Mouse (Mus musculus): ENCODE results near the gene Vwa5b1.

Gene Vwa5b1

DNA sequence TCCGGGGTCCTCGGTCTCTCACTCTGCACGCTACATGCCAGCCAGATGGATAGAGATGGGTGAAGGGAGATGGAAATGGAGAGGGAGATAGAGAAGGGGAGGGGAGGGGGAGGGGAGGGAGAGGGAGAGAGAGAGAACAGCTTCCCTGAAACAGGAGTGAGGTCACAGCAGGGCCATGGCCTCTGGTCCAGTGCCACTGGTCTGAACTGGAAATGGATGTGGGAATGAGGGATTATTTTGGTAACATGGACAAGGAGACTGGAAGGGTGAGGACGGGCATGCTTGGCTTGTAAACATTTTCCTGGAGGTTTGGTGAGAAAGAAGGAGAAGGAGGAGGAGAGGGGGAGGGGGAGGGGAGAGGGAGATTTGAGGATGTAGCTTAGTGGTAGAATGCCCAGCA, 59.0 kb downstream of the Vwa5b1 start:
- DNase-seq (ENCODE audit: low spot score in 2 of 2): no peak

DNA sequence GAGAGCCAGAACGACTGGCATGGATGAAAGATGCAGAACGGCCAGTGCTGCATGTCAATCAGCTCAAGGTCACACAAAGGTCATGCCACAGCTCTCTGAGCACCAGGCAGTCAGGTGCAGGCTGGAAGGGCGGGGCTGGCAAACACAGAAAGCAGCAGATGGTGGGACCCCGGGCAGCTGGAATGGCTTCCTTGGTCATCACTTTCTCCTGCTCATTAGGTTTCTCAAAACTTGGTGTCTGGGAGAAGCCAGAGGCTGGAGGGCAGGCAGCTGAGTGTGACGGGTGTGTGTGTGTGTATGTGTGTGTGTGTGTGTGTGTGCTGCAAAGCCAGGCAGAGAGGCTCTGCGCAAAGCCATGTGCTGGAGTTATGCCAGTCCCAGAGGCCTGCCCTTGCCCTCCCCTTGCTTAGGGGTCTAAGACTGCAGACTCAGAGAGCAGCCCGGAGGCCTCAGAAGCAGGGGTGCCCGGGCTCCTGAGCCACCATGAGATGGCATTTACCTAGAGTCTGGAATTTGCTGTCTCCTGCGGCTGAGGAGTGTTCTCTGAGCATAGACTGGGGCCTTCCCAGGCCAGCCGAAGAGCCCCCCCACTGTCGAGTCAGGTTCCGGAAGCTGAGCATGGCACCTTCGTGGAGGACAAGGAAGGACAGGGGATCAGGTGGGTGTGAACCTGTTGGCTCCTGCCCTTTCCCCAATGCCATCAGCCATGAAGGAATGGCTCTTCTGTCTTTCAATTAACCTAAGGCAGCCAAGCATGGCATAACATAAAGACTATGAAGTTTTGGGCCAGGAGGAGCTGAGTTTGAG, 60.7 kb downstream of the Vwa5b1 start:
- no peak for DNase-seq (ENCODE audit: low spot score in 2 of 2)

DNA sequence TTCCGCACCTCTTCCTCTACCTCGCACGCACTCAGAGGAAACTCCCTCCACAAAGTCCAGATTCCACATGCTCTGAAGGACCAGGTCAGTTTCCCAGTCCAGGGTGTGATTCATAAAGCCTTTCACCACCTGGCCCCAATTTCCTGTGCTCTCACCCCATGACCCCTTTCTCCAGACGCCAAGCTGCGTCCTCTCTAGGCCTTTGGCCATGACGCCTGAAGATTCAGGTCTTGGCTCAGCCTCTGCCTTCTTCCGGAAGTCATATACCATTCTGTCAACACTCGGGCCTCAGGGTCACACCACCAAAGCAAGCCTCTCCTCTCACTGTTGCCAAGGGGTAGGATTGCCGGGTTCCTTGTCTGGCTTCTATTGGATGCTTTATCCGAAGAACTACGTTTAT, 65.8 kb downstream of the Vwa5b1 start:
- DNase-seq (ENCODE audit: low spot score in 2 of 2): no peak

DNA sequence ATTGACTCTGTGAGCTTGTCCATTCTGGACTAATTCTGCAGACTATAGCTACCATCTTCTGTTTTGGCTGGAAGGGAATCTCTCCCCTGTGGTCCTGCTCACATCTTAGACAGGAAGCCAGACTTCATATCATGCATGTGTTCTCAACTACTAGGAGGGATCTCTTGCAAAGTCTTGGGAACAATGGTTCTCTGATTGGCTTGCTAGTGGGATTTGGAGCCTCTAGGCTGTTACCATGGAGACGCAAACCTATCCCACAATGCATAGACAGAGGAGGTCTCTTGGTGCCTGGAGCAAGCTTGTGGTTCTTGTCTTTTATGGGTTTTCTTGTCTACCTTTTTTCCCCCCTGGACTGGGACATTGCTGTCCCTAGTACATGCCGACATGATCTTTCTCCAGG, 67.4 kb downstream of the Vwa5b1 start:
- no peak for DNase-seq (ENCODE audit: low spot score in 2 of 2)

- DNase-seq (ENCODE audit: low spot score in 2 of 2): peak in 1 of 2 experiments; percentile 90
These were observed 73.7 kb downstream of the Vwa5b1 start for GRCm38 (mm10) chr4:138561986-138562385.

- peak in 1 of 2 experiments; percentile 60 for DNase-seq (ENCODE audit: low spot score in 2 of 2)
These were observed 80.2 kb downstream of the Vwa5b1 start for GRCm38 (mm10) chr4:138555531-138555930.

DNA sequence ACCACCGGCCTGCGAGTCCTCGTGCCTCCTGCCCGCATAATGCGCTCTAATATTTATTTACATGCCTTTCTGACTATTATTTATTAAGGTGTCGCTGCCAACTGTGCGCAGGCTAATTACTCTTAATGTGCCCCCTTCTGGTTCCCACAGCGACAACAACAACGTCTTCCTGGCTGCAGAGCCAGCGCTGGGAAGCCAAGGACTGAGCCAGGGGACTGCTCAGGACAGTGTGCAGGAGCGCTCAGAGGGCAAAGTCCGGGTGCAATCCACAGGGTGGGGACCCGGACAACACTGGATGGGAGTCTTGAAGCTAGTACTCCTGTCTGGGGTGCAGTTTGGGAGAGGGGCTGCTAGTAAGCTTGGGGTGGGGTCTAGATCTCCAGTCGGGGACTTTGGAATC, 80.8 kb downstream of the Vwa5b1 start:
- no peak for DNase-seq (ENCODE audit: low spot score in 2 of 2)

DNA sequence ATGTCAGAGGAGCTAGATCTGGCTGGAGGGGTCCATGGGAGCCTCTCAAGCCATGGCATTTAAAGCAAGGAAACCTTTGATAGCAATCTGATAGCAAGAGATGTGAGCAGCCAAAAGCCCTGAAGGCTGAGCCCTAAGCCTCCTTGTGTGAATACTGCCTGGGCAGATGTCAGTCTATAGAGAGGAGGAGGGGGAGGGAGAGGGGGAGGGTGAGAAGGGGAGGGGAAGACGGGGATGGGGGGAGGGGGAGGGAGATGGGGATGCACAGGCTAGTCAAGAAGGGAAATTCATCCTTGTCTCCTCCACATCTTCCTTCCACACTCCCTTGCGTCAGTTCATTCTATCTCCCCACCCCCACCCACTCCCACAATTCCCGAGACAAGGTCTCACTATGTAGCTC, 81.4 kb downstream of the Vwa5b1 start:
- DNase-seq (ENCODE audit: low spot score in 2 of 2): no peak

GRCm38 (mm10) chr4:138553516-138553933, 82.2 kb downstream of the Vwa5b1 start:
- DNase-seq (ENCODE audit: low spot score in 2 of 2): peak in 1 of 2 experiments; percentile 49

GRCm38 (mm10) chr4:138553116-138553515, 82.6 kb downstream of the Vwa5b1 start:
- DNase-seq (ENCODE audit: low spot score in 2 of 2): no peak

DNA sequence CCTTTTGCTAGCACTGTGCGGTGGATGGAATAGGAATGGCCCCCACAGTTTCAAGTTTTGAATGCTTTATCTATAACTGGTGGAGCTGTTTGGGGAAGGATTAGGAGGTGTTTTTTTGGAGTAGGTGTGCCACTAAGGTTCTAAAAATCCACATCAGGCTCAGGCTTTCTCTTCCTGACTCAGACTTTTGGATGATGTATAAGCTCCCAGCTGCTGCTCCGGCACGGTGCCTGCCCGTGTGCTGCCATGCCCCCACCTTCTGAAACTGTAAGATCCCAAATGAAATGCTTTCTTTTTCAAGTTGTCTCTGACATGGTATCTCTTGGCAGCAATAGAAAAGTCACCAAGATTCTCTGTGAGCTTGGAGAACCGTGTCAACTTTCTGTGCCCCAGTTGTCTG, 84.1 kb downstream of the Vwa5b1 start:
- peak in 1 of 2 experiments; percentile 59 for DNase-seq (ENCODE audit: low spot score in 2 of 2)

- DNase-seq (ENCODE audit: low spot score in 2 of 2): no peak
These were observed 85.1 kb downstream of the Vwa5b1 start for GRCm38 (mm10) chr4:138550557-138550956.

DNA sequence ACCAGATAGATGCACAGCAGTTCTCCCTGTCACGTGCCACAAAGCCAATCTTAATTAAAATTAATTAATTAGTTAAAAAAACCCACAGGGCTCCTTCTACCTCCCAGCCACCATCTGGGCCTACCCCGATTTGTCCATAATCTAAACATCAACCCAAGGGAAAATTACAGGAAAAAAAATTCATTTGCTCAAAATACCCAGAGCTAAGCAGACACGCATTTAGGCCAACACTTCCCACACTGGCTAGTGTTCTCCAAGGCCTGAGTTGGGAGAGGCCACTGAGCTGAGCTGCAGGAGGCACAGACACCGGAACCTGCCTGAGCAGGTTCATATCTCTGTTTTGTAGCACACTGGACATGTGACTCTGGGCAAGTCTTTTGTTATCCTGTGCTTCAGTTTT, 86.7 kb downstream of the Vwa5b1 start:
- DNase-seq (ENCODE audit: low spot score in 2 of 2): no peak

DNA sequence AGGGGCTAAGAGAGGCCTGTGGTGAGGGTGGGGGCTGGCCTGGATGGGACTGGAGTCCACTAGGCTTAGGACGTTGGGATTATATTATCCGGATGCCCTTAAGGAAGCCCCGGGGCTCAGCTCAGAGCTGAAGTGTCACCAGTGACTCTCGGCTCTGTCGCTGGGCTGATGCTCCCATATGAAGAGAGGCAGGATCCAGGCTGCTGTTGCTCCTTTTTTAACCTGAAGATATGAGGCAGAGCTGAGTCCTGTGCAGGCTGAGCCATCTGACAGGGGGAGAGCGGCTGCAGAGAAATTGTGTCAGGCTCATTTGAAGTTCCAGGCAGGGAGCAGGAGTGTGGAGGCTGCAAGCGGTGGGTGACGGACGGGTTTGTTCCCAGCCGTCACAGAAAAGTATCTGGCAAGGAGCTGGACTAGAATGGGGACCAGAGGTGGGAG, 87.5 kb downstream of the Vwa5b1 start:
- peak; percentile 69 to 76 for DNase-seq (ENCODE audit: low spot score in 2 of 2)

- DNase-seq (ENCODE audit: low spot score in 2 of 2): no peak
These were observed 88.1 kb downstream of the Vwa5b1 start for GRCm38 (mm10) chr4:138547556-138547955.

DNA sequence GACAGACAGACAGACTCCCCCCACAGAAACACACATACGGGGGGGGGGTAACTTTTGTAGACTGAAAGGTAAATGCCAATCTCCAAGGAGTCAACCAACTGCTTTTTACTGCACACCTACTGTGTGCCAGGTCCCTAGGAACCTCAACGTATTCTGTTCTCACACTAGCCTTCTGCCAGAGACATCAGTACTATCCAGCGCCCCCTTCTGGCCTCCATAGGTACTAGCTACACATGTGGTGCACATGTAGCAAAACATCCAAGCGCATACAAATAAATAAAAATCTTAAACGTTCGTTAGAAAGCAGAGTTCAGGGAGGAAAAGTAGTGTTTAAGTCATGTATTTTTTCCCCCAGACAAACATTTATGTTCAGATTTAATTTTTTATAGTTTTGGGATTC, 88.6 kb downstream of the Vwa5b1 start:
- no peak for DNase-seq (ENCODE audit: low spot score in 2 of 2)

DNA sequence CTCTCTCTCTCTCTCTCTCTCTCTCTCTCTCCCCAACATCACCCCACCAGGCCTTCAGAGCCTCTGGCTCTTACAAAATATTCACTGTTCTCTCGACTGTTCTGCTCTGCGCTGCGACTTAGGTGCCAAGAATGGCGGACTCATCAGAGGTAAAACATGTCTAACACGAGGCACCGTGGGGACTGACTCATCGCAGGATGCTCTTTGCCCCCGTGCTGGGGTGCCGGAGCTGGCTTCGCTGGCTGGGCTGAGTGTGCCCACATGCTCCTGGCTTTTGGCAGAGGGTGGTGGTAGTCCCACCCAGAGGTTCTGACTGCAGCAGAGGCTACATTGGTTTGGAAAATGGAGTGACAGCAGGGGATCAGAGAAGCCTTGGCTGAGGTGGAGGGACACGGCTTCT, 89.4 kb downstream of the Vwa5b1 start:
- no peak for DNase-seq (ENCODE audit: low spot score in 2 of 2)

- peak in 1 of 2 experiments; percentile 84 for DNase-seq (ENCODE audit: low spot score in 2 of 2)
These were observed 92.5 kb downstream of the Vwa5b1 start for GRCm38 (mm10) chr4:138543177-138543576.

GRCm38 (mm10) chr4:138538084-138538449, 97.6 kb downstream of the Vwa5b1 start:
- DNase-seq (ENCODE audit: low spot score in 2 of 2): no peak

- peak; percentile 76 to 84 for DNase-seq (ENCODE audit: low spot score in 2 of 2)
These were observed 98.2 kb downstream of the Vwa5b1 start for GRCm38 (mm10) chr4:138537210-138538083.

DNA sequence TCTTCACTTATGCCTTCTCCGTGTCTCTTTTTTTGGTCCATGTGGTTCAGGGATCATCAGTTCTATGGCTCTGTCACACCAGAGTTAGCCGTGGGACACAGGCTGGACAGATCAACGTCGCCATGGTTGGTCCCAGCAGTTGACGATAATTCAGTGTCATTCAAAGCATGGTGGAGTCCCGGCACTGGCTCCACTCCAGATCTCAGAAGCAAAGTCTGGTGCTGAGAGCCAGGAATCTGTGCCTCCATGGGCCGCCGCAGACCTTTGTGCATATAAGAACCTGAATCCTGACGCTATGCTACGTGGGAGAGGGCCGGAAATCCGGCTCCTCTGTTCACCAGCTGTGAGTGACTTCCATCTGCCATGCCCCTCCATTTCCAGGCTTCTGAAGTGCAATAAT, 100.1 kb downstream of the Vwa5b1 start:
- no peak for DNase-seq (ENCODE audit: low spot score in 2 of 2)

DNA sequence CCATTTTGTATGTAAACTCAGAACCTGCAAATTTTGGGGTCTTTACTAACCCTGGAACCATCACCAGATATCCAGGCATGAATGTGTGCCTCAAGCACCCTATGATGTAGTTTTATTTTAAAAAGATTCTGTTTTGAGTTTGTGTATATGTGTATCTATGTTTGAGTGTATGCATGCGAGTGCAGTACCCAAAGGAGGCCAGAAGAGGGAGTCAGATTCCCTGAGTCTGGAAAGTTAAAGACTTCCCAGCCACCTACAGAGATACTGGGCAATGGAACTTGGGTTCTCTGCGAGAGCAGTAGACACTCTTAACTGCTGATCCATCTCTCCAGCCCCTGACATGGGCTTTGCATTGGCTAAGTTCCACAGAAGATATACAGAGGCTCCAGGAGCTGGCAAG, 101.8 kb downstream of the Vwa5b1 start:
- no peak for DNase-seq (ENCODE audit: low spot score in 2 of 2)

DNA sequence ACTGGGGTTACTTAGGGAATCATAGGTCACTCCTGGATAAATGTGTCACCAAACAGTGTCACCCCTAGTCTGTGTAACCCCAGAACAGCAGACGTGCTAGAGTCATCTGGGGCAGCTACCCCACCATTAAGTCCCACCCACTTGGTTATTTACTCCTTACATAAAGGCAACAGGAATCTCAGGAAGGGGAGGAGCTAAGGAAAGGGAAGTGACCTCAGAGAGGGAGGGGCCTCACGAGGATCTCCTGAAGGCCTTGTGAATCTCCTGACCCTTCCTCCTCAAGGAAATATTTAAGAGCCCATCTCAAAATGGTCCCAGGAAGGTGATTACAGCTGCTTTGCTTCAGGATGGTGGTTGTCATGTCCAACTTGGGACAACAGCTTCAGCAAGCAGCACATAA, 103.9 kb downstream of the Vwa5b1 start:
- no peak for DNase-seq (ENCODE audit: low spot score in 2 of 2)
